Mouse (Mus musculus): ENCODE data around the gene Lin37.
A peak's percentile ranks its signal among the peaks of the same experiment; 100 is the strongest.

The Lin37 gene

DNA sequence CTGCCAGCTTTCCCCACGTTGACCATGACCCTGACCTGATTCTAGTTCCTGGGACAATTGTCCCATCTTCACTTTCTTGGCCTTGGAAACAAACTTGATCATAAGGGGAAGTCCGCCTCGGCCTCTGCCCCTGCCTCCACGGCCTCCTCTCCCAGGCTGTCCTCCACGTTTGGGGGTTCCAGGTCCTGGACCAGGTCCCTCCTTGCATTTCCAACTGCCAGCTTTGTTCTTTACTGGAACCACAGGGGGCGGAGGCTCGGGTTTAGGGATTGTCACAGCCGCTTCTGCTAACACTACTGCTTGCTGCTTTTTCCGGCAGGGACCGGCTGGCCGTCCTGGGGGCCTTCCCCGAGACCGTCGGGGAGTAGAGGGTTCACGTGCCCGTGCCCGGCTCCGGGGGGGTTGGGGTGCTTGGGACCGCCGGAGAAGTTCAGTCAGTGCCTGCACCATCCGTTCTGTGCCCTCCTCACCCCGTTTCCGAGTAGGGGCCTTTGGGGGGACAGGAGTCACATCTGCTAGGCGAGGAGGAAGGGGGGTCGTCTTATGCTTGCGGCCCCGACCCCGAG, 26.9 kb upstream of the Lin37 start:
- no peak for DNase-seq (ENCODE audit: low spot score)

DNA sequence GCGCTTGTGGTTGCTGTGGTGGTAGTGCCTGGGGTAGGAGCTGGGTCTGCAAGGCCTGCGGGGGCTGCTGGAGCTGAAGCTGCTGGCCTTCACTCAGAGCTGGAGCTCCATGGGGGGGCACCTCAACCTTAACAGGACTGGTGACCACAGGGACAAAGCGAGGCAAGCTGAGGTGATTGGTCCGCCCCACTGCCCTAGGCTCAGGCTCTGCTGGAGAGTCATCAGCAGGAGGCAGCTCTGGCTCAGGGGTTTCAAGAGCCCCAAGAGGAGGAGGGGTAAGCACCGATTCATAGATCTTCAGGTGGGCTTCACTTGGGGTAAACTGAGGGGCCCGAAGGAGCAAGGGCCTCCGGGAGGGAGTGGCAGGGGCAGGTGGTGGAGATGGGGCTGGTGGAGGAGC, 25.5 kb upstream of the Lin37 start:
- DNase-seq (ENCODE audit: low spot score), result no peak

DNA sequence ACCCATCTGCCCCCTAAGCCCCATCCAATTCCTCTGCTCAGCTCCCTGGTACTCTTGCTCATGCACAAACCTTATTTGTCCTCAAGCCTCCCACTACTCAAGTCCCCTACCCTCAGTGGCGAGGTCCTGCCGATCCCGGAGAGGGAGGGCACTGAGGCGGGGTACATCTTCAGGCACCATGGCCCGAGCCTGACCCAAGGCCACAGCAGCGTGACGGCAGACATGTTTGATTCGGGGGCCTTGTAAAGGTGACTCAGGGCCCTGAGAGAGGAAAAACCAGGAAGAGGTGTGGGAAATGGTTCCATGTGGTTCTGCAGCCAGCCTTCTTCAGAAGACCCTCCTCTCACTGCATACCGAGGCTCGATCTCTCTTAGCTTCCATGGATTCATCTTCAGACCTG, 24.7 kb upstream of the Lin37 start:
- no peak for DNase-seq (ENCODE audit: low spot score)

DNA sequence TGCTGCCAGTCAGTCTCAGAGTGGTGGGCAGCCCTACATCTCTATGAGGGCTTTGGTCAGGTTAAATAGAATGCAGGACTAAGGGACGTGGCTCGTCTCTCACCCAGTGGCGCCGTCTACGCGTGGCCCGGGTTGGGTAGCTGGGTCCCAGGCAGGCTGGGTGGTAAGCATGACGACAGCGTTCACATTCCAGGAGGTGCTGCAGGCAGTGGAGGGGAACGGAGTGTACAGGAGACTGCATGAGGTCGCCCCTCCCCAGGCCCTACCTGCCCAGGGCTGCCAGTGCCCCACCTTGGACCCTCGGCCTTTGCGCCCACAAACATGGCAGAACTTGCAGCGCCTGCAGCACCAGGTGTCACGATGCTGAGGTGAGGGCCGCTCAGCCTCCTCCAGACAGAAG, 21.9 kb upstream of the Lin37 start:
- no peak for DNase-seq (ENCODE audit: low spot score)

DNA sequence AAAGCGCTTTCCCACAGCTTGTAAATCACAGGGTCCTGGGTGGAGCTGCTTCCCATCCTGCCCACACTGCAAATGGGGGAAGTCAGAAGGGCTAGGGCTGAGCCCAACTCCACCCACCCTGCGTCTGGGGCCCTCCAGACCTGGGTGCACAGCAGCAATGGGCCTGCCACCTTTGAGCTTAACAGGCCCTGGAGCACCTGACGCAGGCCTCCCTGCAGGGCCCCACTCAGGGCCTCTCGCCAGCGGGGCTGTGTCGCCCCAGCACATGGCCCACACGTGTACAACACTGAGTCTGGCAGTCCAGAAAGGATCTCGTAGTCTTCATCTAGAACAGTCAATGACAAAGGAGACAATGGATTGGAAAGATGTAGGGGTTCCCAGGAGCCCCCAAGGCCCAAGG, 20.3 kb upstream of the Lin37 start:
- no peak for DNase-seq (ENCODE audit: low spot score)

DNA sequence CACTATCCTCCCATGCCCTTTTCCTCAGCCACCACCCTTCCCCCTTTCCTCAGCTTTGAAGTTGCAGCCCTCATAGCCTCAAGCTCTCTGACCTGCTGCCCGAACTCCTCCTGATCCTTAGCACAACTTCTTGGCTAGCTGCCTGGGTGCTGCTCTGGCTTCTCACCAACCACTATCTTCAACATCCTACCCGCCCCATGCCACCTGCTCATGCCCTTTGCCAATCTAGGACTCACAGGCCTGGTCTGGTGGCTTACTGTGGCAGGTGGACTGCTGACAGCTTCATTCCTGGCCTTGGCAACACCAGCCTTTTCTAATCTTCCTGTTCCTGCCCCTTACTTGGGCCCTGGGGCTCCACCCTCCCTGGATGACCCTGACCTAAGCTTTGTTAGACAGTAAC, 13.3 kb upstream of the Lin37 start:
- peak; percentile 49 for DNase-seq (ENCODE audit: low spot score)

DNA sequence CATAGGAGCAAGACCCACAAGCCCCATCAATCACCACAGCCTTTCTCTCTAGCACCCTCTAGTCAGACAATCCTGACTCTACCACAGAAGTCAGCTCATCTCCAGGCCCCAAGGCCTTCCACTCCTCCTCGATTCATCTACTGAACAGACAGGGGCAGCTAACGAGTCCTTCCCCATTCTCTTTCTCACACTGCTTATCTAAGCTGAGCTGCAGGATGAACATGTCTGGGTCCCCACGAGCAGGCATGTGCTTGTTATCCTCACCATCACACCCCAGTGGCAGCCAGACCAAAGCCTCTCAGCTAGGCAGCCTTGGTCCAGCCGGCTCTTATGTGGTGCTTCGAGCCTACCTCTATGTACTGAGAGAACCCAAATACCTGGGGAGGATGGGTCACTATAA, 12.8 kb upstream of the Lin37 start:
- DNase-seq (ENCODE audit: low spot score), result no peak

DNA sequence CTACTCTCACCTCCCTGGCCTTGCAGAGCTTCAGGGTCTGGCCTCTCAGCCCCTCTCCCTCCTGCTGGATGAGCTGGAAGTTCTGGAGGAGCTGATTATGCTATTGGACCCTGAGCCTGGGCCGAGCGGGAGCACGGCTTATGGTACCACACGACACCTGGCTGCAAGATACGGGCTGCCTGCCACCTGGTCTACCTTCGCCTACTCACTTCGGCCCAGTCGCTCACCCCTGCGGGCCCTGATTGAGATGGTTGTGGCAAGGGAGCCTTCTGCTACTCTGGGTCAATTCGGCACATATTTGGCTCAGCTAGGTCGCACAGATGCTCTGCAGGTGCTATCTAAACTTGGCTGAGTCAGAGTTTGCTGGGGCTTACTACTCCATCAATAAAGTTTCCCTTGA, 7.9 kb upstream of the Lin37 start:
- no peak for DNase-seq (ENCODE audit: low spot score)

DNA sequence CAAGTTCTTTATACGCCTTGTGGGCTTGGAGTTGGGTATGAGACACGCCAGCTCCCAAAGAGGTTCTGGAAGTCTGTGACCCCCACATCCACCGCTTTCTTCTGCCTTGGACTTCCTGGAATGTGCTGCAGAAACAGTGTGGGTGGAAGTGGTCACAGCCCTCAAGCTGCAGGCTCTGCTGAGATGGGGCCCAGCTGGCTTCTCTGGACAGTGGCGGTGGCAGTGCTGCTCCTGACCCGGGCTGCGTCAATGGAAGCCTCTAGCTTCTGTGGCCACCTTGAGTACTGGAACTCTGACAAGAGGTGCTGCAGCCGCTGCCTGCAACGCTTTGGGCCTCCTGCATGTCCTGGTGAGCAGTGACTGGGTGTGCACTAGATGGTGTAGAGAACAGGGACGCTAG, 6.4 kb upstream of the Lin37 start:
- DNase-seq (ENCODE audit: low spot score), result no peak

DNA sequence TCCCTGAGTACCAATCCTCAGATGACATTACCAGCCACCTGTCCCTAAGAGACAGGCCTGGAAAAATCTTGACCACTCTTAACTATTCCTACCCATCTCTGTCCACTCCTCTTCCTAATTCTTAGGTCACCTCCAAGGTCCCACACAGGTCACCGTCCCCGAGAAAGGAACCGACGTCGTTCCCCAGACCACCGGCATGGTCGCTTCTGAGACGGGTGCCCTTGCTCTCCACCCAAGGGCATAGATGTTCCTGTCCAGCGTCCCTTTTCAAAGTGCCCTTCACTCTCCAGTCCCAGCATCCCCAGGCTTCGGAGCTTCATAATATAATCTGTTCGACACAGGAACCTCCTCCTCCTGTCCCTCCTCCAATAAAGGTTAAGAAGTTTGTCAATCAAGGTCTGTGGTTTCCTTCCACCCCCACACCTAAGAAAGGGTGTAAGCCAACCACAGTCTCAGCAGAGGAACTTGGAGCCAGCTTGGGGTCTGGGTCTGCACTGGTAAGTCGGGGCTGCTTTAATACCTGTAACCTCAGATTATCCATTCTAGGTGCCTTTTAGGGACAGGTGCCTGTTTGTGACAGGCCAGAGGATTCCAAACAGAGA, 5.4 kb upstream of the Lin37 start, which contains the start of gene Igflr1:
Gene Igflr1 (plus strand): TSS at position 458 of the 602 bp plus-strand sequence.
- DNase-seq (ENCODE audit: low spot score), result no peak

DNA sequence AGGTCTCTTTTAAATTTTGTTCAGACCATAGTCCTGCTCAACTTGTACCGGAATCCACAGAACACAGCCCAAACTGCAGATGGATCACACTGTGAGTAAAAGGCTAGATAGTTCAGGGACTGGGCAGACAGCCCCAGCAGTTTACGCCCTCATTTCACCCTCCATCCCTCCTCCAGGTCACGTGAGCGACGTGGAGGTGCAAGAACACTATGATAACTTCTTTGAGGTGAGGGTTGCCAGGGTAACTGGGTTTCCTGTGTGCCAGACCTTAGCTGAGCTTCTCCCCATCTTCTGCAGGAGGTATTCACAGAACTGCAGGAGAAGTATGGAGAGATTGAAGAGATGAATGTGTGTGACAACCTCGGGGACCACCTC, 4.3 kb upstream of the Lin37 start:
- no peak for DNase-seq (ENCODE audit: low spot score)

DNA sequence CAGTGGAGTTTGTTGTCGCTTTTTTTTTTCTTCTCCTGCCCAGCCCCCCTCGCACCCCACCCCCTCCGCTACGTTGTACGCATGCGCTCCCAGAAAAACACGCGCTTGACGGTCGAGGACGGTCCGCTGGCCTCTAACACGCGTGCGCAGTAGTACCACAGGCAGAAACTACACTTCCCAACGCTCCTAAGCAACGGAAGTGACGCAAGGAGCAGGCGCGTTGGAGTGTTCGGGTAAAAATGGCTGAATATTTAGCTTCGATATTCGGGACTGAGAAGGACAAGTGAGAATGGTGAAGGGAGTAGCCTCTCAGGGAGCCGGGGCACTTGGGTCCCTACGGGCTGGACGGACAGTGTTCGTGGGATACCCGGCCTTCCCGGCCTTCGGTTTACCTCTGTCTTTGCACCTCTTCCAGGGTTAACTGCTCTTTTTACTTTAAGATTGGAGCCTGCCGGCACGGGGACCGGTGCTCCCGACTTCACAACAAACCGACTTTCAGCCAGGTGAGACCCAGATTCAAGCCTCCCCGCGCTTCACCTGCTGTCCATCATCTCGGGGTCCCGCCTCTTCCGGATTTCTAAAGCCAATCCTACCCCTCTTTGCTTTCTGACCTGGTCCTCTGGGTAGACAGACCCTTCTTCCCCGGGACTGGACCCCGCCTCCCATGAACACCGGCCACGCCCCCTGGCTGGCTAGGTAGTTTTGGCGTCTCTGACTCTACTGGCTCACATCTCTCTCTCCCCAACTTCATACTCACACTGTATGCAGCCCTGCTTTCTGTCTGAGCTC, 3.7 kb upstream of the Lin37 start, which contains the start of the genes U2af1l4, Gm49396 and Psenen:
Gene U2af1l4 (plus strand): TSS at position 185 of the 789 bp plus-strand sequence.
Gene Gm49396 (plus strand): TSS at position 228 of the 789 bp plus-strand sequence.
Gene Psenen (minus strand): TSS at position 511 of the 789 bp plus-strand sequence.
- peak; percentile 93 for DNase-seq (ENCODE audit: low spot score)

DNA sequence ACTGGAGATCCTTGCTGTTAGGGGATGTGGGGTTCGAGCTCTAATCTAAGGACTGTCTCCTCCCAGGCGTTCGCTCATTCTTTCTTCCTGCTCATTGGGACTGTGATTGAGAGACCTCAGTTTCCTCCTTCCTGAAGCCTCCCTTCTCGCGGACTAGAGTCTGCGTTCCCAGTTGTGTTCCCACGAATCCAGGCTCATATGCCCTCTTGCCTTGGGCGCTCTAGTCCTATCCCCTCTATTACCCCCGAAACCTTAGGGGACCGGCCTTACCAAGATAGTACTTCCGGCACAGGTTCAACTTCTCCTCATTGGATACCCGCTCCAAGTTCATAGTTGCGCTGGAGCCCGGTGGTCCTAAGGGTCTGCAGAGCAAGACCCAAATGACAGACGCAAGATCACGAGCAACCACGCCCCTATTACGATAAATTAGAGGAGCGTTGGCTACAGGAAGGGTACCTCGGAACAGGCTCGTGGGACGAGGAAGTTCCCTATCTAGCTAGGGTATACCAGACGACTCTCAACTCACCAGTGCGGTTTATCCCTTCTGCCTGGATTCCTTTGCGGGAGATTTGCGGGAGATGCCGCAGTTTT, 3.0 kb upstream of the Lin37 start:
- no peak for DNase-seq (ENCODE audit: low spot score)

DNA sequence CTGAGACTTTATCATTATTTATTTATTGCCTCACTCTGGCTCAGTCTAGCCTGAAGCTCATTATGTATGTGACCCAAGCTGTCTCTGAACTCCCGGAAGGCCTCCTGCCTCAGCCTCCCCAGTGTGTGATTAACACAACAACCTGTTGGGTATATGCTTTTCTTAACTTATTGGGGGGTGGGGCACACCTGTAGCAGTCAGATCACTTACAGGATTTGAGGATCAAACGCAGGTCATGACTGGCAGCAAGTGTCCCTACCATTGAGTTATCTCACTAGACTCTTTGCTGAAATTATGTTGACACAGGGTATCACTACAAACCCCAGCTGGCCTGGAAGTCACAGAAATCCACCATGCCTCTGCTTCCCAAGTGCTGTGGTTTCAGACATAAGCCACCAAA, 658 bp upstream of the Lin37 start:
- no peak for DNase-seq (ENCODE audit: low spot score)

DNA sequence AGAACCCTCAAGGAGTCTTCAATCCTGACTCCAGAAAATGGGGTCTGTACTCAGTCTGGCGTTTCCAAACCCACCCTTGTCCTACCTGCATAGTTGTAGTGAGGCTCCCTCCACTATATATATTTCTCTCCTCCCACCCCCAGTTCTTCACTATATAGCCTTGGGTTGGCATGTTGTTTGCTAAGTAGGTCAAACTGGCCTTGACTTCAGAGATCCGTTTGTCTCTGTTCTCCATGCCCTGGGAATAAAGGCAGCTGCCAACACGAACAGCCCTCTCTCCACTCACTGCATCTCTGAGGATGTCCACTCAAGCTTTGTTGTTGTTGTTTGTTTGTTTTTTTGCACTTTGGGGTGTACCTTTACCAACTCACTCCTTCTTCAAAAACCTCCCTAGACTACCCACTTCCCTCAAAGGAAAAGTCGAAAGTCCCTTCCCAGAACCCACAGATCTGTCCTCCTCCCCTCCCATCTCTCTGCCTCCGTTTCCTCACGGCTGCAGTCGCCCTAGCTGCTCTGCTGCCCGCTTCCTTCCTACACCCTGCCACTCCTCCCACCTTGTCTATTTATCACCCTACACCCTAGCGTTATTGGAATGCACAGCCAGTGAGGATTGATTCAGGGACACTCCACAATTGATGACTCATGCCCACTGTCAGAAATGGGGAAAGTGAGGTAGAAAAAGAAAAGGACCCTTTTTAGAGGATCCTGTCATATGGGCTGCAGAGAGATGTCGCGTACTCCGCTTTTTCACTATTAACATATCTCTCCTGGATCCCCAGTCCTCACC, 789 bp downstream of the Lin37 start:
- no peak for DNase-seq (ENCODE audit: low spot score)

DNA sequence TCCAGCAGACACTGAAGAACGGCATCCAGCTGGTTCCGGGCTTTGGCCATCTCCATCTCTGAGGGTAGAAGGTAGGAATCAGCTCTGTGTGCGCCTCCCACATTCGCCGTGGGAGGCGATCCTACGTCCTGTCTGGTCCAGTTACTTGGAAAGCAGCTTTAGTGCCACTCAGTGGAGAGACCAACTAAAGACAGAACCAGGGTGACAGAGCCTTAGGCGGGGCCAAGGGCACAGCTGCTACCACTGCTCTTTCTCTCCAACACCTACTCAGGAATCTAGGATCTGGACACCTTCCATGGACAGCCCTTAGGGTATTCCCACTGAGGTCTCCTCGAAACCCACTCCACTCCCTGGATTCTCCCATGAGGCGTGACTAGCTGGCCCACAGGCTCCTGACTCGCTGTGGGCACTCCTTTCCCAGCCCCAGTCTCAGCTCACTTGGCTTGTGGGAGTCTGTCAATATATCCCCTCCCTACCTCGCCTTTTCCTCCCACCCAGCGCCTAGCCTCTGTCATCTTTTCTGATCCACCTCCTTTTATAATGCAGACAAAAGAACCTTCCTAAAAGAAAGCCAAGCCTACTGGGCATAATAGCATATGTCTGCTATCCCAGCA, 1.6 kb downstream of the Lin37 start:
- DNase-seq (ENCODE audit: low spot score), result no peak

DNA sequence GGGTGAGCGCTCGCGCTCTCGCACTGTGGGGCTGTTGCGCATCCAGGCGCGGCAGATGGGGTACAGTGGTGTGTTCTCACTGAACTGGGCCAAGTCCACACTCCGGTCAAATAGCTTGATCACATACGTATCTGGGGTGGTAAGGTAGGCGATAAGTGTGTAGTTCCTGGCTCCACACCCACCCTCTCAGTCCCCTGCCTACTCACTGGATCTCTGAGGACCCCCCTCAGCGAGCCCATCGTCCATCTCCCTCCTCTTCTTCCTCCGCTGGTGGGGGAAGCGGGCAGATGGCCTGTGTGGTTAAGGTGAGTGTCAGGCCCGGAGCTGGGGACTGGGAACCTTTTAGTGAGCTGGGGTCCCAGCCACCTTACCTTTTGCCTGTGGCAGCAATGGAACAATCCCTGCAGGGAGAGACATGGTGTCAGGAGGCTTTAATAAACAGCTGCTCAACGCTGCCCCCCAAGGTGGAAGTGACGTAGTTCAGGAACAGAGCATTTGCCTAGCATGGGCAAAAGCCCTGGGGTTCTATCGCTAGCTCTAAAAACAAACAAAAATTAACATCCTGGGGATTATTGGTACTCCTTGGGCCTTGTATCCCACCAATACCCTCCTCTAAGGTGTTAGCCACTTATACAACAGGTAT, 2.6 kb downstream of the Lin37 start:
- no peak for DNase-seq (ENCODE audit: low spot score)

DNA sequence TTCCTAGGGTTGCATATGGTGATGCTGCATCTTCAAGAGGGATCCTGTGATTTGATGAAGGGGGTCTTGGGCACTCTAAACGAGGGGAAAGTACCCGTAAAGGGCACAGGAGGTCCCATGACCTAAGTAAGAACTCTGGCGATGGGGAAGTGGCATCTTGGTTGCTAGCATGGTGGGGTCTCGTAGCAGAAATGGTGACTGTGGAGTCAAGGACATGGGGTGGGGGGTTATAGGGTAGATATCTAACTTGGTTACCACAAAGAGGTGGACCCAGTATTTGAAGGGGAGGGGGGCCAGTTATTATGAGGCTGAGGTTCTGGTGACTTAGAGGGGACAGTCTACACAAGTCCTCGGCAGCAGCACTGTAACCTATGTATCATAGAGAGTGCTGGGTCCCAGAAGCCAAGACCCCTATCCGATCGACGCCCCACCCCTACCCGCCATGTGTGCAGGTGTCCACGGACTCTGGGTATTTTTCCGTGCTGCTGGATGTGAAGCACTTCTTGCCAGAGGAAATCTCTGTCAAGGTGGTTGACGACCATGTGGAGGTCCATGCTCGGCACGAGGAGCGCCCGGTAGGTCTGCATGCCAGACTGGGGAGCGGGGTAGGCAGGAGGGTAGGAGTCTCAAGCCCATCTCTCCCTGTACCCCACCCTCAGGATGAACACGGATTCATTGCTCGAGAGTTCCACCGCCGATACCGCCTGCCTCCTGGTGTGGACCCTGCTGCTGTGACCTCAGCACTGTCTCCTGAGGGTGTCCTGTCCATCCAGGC, 5.6 kb downstream of the Lin37 start:
- no peak for DNase-seq (ENCODE audit: low spot score)

DNA sequence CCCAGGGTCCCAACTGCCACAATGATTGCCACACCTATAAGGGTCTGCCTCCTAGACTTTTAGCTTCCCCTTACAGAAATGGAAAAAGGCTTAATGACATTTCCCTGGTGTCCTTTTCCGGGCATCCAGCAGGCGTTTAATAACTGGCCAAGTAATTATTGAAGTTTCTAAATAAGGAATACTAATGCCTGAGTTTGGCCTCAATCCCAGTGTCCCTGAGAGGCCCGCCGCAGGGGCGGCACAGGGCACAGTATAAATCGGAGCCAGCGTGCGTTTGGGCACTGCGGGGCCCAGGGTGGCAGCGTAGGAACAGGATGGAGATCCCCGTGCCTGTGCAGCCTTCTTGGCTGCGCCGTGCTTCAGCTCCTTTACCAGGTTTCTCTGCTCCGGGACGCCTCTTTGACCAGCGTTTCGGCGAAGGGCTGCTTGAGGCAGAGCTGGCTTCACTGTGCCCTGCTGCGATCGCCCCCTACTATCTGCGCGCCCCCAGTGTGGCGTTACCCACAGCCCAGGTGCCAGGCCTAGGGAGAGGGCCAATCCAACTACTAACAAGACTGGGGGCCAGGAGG, 6.5 kb downstream of the Lin37 start:
- DNase-seq (ENCODE audit: low spot score), result peak; percentile 56

Data from ovary, postnatal 36 days (tissue).